Mouse (Mus musculus) stomach, embryonic 14.5 days (tissue): Measurements from ENCODE around the gene Jph2. TPM values are rescaled to one million over a fixed set of nuclear protein-coding genes. Genes with fewer than 3 reads are reported as not detected.

Experiments
- ATAC-seq: fragments of 200-750 bp; cut with Nextera tagmentation; 2 replicates; pipeline ENCODE4 v1.8.0; 2017; ENCODE audit warnings: low read depth, moderate TSS enrichment; ENCODE audit not compliant: insufficient number of reproducible peaks, insufficient read depth, low FRiP score
- H3K27ac ChIP-seq: fragments of 300-500 bp; sonication (generic); 2 replicates; pipeline ENCODE4 v1.5.1; 2014; ENCODE audit warnings: mild to moderate bottlenecking, low read length, moderate library complexity, mixed read lengths
- H3K27me3 ChIP-seq: fragments of 300-500 bp; sonication (generic); 2 replicates; pipeline ENCODE4 v1.6.1; 2014; ENCODE audit warnings: low read length, control low read depth, mixed read lengths; ENCODE audit not compliant: control insufficient read depth, insufficient read depth
- H3K36me3 ChIP-seq: fragments of 300-500 bp; sonication (generic); 2 replicates; pipeline ENCODE4 v1.6.1; 2014; ENCODE audit warnings: mild to moderate bottlenecking, control low read depth, low read length, moderate library complexity, mixed read lengths; ENCODE audit not compliant: control insufficient read depth, insufficient read depth
- H3K4me1 ChIP-seq: fragments of 300-500 bp; sonication (generic); 2 replicates; pipeline ENCODE4 v1.6.1; 2014; ENCODE audit warnings: low read length, control low read depth, mixed read lengths; ENCODE audit not compliant: control insufficient read depth, insufficient read depth
- H3K4me2 ChIP-seq: fragments of 300-500 bp; sonication (generic); replicated peaks from 2 replicates; pipeline ENCODE4 v1.6.1; 2014; ENCODE audit warnings: low read depth, low read length, control low read depth
- H3K4me3 ChIP-seq: fragments of 300-500 bp; sonication (generic); 2 replicates; pipeline ENCODE4 v1.5.1; 2014; ENCODE audit warnings: low read depth, low read length, control low read depth
- H3K9ac ChIP-seq: fragments of 300-500 bp; sonication (generic); replicated peaks from 2 replicates; pipeline ENCODE4 v1.6.1; 2014; ENCODE audit warnings: low read depth, mild to moderate bottlenecking, control low read depth, low read length, moderate library complexity, mixed read lengths
- H3K9me3 ChIP-seq: fragments of 300-500 bp; sonication (generic); 2 replicates; pipeline ENCODE4 v1.6.1; 2016; ENCODE audit warnings: low read depth, low read length, control low read depth; ENCODE audit not compliant: control insufficient read depth
- WGBS: fragments of 180-500 bp; shearing (Covaris S2); extraction: QIAGEN DNeasy Blood & Tissue Kit; methylation state at CpG from one replicate; pipeline ENCODE4 v1.1.7; 2014; 5-methylcytosine and 5-hydroxymethylcytosine counted together
- polyA plus RNA-seq: library from polyadenylated mRNA; unstranded; fragments of >200 nt; fragmentation: Nextera tagmentation; extraction: Ambion mirVana; gene quantifications from 2 replicates; pipeline ENCODE4 v1.2.1, GENCODE M21; 2014

The Jph2 gene
- polyA plus RNA-seq, 1 experiment from 2014 or later = 6.7 TPM

DNA sequence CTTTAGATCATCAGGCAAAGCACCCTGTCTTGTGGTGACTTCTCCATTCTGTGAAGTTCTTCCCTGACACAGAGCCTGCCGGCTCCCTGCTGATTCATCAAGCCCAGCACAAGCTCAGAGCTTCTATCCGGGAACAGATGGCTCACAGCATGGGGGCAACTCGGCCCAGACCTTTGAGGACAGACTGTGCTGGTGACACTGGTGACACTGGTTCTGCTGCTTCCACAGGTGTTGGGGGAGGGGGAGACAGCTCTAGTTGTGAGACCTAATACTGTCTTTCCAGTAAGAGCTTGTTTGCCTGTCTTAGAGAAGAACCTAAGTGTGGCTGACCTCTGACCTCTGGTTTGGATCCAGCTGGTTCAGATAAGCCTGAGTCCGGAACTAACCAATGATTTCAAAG, 36.2 kb upstream of the Jph2 start:
- Histone ChIP-seq H3K4me2 (no peak overlapping the region), H3K9ac (no peak overlapping the region), H3K9me3 (no peaks in the 10 kb centered on the region), H3K27me3 (no peaks in the 10 kb centered on the region), H3K27ac (no peak overlapping the region), H3K4me1 (no peaks in the 10 kb centered on the region), H3K4me3 (no peak overlapping the region), H3K36me3 (no peaks in the 10 kb centered on the region)
- ATAC-seq = no peak
- WGBS = 15% methylated on average over 4 of the region's 4 CpGs

- 79% methylated on average over 9 of the region's 9 CpGs for WGBS
- no peaks in the 10 kb centered on the region for H3K9me3 ChIP-seq
- no peak overlapping the region for H3K27ac ChIP-seq
- no peaks in the 10 kb centered on the region for H3K4me1 ChIP-seq
- H3K36me3 ChIP-seq = no peaks in the 10 kb centered on the region
- no peaks in the 10 kb centered on the region for H3K27me3 ChIP-seq
- H3K4me3 ChIP-seq = no peak overlapping the region
- H3K4me2 ChIP-seq = no peak overlapping the region
- H3K9ac ChIP-seq = no peak overlapping the region
- ATAC-seq = no peak
Measured at GRCm38 (mm10) chr2:163431289-163431688, 33.5 kb upstream of the Jph2 start.

GRCm38 (mm10) chr2:163428346-163429011, 30.7 kb upstream of the Jph2 start:
- no peaks in the 10 kb centered on the region for H3K9me3 ChIP-seq
- H3K27ac ChIP-seq = no peak overlapping the region
- WGBS = 33% methylated on average over 4 of the region's 4 CpGs
- H3K4me1 ChIP-seq = no peaks in the 10 kb centered on the region
- no peak for ATAC-seq
- no peak overlapping the region for H3K4me3 ChIP-seq
- no peaks in the 10 kb centered on the region for H3K36me3 ChIP-seq
- no peak overlapping the region for H3K4me2 ChIP-seq
- no peaks in the 10 kb centered on the region for H3K27me3 ChIP-seq
- H3K9ac ChIP-seq = no peak overlapping the region

DNA sequence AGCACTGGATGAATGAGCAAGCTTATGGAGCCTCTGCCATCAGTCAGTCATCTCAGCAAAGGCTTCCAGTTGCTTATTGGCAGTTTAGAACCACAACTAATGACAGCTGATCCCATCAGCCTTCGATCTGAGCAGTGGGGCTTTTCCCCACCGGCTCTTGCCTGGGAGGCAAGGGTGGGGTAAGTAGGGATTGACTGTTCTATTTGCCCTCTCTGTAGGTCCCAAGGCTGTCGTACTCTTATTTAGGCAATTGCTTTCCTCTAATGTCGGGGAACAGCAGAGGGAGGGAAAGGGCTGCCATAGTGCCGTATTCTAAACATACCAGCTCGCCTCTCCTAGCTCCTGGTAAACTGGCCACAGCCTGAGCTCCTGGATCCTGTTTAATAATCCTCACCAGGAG, 26.8 kb upstream of the Jph2 start, which contains the start of gene Oser1:
TSS of gene Oser1 (minus strand) at position 101 of the 400 bp plus-strand sequence.
- Histone ChIP-seq H3K27ac (no peak within 1 kb of the TSS), H3K36me3 (no peaks in the 10 kb centered on the region), H3K9ac (no peak within 1 kb of the TSS), H3K4me2 (no peak within 1 kb of the TSS), H3K9me3 (no peaks in the 10 kb centered on the region), H3K4me1 (peaks cover 5% of the 10 kb centered on the region; the same call in 1 of the 2 replicates), H3K27me3 (no peaks in the 10 kb centered on the region), H3K4me3 (no peak within 1 kb of the TSS)
- no peak for ATAC-seq
- WGBS = 77% methylated on average over 6 of the region's 6 CpGs

DNA sequence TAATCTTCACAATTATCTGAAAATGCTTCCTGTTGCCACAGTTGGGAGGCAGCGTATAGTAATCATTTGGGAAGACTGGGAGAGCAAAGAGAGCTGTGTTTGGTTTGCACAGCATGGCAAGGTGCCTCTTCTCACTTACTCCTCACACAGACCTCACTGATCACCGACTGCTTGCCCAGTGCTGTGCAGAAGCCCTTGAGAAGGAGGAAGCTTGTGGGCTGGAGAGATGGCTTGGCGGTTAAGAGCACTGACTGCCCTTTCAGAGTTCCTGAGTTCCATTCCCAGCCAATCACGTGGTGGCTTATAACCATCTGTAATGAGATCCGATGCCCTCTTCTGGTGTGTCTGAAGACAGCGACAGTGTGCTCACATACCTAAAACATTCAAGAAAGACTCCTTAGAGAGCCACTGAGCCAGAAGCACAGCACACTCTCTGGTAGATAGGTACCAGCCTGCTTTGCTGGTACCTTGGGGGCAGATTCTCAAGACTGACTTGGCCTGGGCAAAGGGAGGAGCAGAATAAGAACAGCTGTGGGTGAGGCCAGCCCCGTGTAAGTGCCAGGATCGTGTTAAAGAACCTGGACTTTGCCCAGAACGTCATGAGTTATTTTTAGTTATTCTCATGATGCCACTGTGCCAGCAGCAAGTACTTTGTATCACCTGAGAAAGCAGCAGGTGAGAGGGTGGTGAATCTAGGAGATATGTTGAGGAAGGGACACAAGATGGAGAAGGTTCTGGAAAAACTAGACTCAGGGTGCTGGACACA, 25.3 kb upstream of the Jph2 start:
- ATAC-seq = no peak
- Histone ChIP-seq H3K36me3 (no peaks in the 10 kb centered on the region), H3K9ac (no peak overlapping the region), H3K9me3 (no peaks in the 10 kb centered on the region), H3K4me2 (no peak overlapping the region), H3K4me3 (no peak overlapping the region), H3K27me3 (no peaks in the 10 kb centered on the region), H3K4me1 (peaks cover 11% of the 10 kb centered on the region), H3K27ac (no peak overlapping the region)
- WGBS = 83% methylated on average over 9 of the region's 9 CpGs

DNA sequence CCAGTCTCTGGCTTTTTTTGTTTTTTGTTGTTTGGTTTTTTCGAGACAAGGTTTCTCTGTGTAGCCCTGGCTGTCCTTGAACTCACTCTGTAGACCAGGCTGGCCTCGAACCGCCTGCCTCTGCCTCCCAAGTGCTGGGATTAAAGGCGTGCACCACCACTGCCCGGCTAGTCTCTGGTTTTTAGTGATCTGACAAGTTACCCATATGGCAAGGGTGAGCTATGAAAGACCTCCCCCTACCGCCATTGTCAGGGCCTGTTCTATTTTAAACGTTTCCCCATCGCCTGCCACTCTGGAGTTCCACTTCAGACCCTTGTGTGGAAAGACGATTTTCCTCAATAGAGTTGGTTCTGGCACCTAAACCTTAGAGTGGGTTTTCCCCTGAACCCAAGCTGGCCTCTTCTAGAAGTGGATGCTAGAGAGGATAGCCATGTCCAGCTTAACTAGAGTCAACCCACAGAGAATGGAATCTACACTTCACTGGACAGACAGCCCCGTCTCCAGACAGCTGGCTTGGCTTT, 22.6 kb upstream of the Jph2 start:
- 27% methylated on average over 10 of the region's 10 CpGs for WGBS
- H3K27me3 ChIP-seq = no peaks in the 10 kb centered on the region
- H3K27ac ChIP-seq = no peak overlapping the region; the same call in 1 of the 2 replicates
- ATAC-seq = no peak
- H3K4me1 ChIP-seq = peaks cover 15% of the 10 kb centered on the region
- peak overlapping the region; percentile 72 for H3K4me2 ChIP-seq
- peak overlapping the region; percentile 99 for H3K4me3 ChIP-seq
- H3K9ac ChIP-seq = peak overlapping the region; percentile 76
- H3K36me3 ChIP-seq = no peaks in the 10 kb centered on the region
- H3K9me3 ChIP-seq = no peaks in the 10 kb centered on the region

DNA sequence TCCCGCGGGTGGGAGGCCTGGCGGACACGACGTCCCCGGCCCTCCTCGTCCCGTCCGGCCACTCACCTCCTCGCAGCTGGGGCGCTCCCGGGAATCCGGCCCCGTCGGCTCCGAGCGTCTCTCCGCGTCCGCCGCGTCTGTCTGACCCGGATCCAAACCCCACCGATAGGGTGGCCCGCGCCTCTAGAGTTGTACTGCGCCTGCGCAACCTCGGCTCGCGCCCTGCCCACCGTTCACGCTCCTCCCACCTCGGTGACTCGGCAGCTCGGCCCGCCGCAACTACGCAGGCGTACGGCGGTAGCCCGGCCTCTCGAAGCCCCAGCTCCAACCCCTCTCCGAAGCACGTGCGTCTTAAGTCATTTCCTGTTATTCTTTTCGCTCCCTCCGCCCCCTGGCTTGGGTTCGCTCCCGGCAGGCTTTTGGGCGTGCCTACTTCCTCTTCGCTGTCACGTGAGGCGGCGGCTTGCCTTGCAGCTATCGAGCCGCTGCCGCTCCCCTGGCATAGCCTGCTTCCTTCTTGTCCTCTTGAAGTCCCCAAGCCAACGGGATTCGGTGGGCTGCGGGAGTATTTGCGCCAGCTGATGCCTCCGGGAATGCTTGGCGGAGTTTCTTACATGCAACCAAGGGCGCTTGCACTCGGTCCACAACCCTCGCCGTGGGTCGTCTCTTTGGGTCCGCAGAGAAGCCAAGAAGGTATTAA, 21.7 kb upstream of the Jph2 start:
- H3K4me1 ChIP-seq = peaks cover 15% of the 10 kb centered on the region
- H3K4me3 ChIP-seq = peak overlapping the region; percentile 99
- no peaks in the 10 kb centered on the region for H3K9me3 ChIP-seq
- ATAC-seq = peak; percentile 99
- under 1% methylated on average over 71 of the region's 71 CpGs for WGBS
- peak overlapping the region; percentile 55; the same call in 1 of the 2 replicates for H3K27ac ChIP-seq
- peak overlapping the region; percentile 92 for H3K9ac ChIP-seq
- peaks cover 4% of the 10 kb centered on the region; the same call in 1 of the 2 replicates for H3K36me3 ChIP-seq
- H3K4me2 ChIP-seq = peak overlapping the region; percentile 72
- no peaks in the 10 kb centered on the region for H3K27me3 ChIP-seq

DNA sequence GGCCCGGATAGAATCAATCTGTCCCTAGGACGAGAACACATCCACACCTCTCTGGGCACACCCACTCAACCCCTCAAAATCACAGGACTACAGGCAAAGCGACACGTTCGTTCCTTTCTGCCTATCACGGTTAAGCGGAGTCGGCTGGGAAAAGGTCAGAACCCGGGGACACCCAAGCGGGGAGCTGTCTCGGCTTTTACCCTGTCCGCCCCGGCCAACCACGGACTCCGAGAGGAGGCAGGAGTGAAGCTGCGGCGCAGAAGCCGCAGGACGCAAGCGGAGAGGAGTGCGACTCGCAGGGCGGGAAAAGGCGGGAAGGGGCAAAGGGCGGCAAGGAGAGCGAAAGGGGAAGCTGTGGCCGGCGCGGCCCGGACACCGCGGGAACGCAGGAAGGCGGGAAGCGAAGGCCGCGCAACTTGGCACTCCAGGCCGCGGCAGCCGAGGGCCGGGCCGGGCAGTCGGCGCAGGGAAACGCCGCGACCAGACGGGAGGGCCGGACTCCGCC, 21.1 kb upstream of the Jph2 start:
- peaks cover 15% of the 10 kb centered on the region for H3K4me1 ChIP-seq
- peak overlapping the region; percentile 52; the same call in 1 of the 2 replicates for H3K27ac ChIP-seq
- H3K27me3 ChIP-seq = no peaks in the 10 kb centered on the region
- peak overlapping the region; percentile 99 for H3K4me3 ChIP-seq
- H3K9me3 ChIP-seq = no peaks in the 10 kb centered on the region
- WGBS = under 1% methylated on average over 47 of the region's 50 CpGs
- ATAC-seq = peak; percentile 2; the same call in 1 of the 2 replicates
- peak overlapping the region; percentile 71 for H3K4me2 ChIP-seq
- peak overlapping the region; percentile 92 for H3K9ac ChIP-seq
- H3K36me3 ChIP-seq = peaks cover 7% of the 10 kb centered on the region; the same call in 1 of the 2 replicates
